Mouse (Mus musculus): ENCODE measurements around the gene Inhbe. TPM values are rescaled to one million over a fixed set of nuclear protein-coding genes. Genes with fewer than 3 reads are reported as not detected.
A peak's percentile ranks its signal among the peaks of the same experiment; 100 is the strongest.

Inhbe gene
- polyA plus RNA-seq, 1 experiment from 2014 or later: not detected

DNA sequence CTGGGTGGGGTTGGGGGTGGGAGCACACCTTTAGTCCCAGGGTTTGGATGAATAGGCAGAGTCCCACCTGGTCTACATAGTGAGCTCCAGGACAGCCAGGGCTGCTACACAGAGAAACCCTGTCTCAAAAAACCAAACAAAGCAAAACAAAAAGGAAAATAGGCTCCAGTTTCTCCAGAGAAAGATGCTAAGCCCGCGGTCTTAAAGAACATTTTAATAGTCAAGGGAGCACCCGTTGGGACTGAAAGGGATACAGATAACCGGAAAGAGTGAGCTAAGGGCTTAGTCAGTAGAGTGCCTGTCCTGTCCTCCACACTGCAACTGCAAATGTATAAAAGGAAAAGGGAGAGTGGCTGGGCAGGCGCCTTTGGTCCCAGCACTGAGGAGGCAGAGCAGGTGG lies 12.9 kb upstream of the Inhbe start:
- Histone ChIP-seq H3K4me1 (no peaks in the 10 kb centered on the region), H3K9ac (no peak overlapping the region), H3K36me3 (no peaks in the 10 kb centered on the region), H3K4me2 (no peak overlapping the region), H3K27me3 (replicated peaks) (peaks cover 5% of the 10 kb centered on the region; the same call in 1 of the 2 replicates), H3K27ac (replicated peaks) (no peak overlapping the region), H3K4me3 (no peak overlapping the region), H3K9me3 (no peaks in the 10 kb centered on the region)
- no peak for ATAC-seq (ENCODE audit: extremely low read depth, insufficient number of reproducible peaks, low FRiP score, low TSS enrichment)
- 65% methylated on average over 5 of the region's 5 CpGs for WGBS

GRCm38 (mm10) chr10:127360714-127361113 lies 6.5 kb upstream of the Inhbe start:
- no peak for ATAC-seq (ENCODE audit: extremely low read depth, insufficient number of reproducible peaks, low FRiP score, low TSS enrichment)
- Histone ChIP-seq H3K4me2 (no peak overlapping the region), H3K27me3 (replicated peaks) (peaks cover 8% of the 10 kb centered on the region; the same call in 1 of the 2 replicates), H3K9me3 (no peaks in the 10 kb centered on the region), H3K27ac (replicated peaks) (no peak overlapping the region), H3K4me3 (no peak overlapping the region), H3K36me3 (no peaks in the 10 kb centered on the region), H3K4me1 (no peaks in the 10 kb centered on the region), H3K9ac (no peak overlapping the region)
- WGBS: 76% methylated on average over 3 of the region's 3 CpGs

DNA sequence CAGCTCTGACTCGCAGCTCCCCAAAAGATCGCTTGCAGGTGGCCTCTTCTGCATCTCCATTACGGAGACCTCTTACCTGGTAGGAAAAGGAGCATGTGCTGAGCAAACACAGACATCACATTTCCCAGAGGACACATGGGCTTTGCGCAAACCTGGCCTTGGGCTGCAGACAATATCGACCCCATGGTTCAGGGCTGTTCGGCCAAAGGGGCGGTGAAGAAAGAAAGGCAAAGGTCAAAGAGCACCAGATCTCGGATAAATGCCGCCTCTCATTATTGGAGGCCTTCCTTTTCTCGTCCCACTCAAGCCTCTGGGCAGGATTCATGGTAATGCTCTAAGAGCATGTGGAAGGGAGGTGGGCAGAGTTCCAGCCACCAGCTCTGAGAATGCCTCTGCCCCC lies 1.1 kb upstream of the Inhbe start:
- Histone ChIP-seq H3K4me1 (peaks cover 11% of the 10 kb centered on the region; the same call in 1 of the 2 replicates), H3K27ac (replicated peaks) (no peak overlapping the region), H3K4me2 (no peak overlapping the region), H3K9ac (no peak overlapping the region), H3K9me3 (no peaks in the 10 kb centered on the region), H3K36me3 (no peaks in the 10 kb centered on the region), H3K27me3 (replicated peaks) (peaks cover 35% of the 10 kb centered on the region), H3K4me3 (no peak overlapping the region)
- WGBS: 72% methylated on average over 10 of the region's 10 CpGs
- no peak for ATAC-seq (ENCODE audit: extremely low read depth, insufficient number of reproducible peaks, low FRiP score, low TSS enrichment)

GRCm38 (mm10) chr10:127352766-127353165 lies 1.4 kb downstream of the Inhbe start:
- H3K4me2 ChIP-seq: no peak overlapping the region
- H3K4me3 ChIP-seq: no peak overlapping the region
- 85% methylated on average over 11 of the region's 11 CpGs for WGBS
- no peak overlapping the region for H3K9ac ChIP-seq
- H3K9me3 ChIP-seq: no peaks in the 10 kb centered on the region
- no peak overlapping the region for H3K27ac ChIP-seq (replicated peaks)
- H3K36me3 ChIP-seq: no peaks in the 10 kb centered on the region
- peaks cover 35% of the 10 kb centered on the region for H3K27me3 ChIP-seq (replicated peaks)
- H3K4me1 ChIP-seq: peaks cover 11% of the 10 kb centered on the region; the same call in 1 of the 2 replicates
- ATAC-seq (ENCODE audit: extremely low read depth, insufficient number of reproducible peaks, low FRiP score, low TSS enrichment): no peak

GRCm38 (mm10) chr10:127352187-127352586 lies 2.0 kb downstream of the Inhbe start:
- Histone ChIP-seq H3K27me3 (replicated peaks) (peaks cover 35% of the 10 kb centered on the region), H3K4me3 (no peak overlapping the region), H3K27ac (replicated peaks) (no peak overlapping the region), H3K36me3 (no peaks in the 10 kb centered on the region), H3K4me1 (peaks cover 11% of the 10 kb centered on the region; the same call in 1 of the 2 replicates), H3K9ac (no peak overlapping the region), H3K9me3 (no peaks in the 10 kb centered on the region), H3K4me2 (no peak overlapping the region)
- WGBS: 80% methylated on average over 9 of the region's 9 CpGs
- no peak for ATAC-seq (ENCODE audit: extremely low read depth, insufficient number of reproducible peaks, low FRiP score, low TSS enrichment)

DNA sequence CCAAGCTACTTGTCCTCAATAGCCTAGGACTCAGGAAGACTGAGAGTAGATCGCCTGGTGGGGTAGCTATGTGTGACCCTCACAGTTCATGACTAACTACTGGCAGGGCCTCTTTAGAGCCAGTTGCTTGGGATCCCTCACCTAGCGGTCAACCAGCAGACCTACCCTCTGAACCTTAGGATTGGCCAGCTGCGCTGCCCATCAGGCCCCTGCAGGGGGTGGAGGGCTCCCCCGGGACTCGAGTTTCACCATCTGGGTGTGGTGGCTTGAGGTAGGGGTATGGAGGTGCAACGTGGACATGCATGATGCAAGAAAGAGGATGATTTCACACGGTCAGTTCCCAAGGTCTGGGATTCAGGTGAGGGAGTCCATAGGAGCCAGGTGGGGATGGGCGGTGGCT lies 2.5 kb downstream of the Inhbe start:
- Histone ChIP-seq H3K9me3 (no peaks in the 10 kb centered on the region), H3K36me3 (no peaks in the 10 kb centered on the region), H3K4me3 (no peak overlapping the region), H3K4me2 (no peak overlapping the region), H3K9ac (no peak overlapping the region; the same call in 1 of the 2 replicates), H3K27me3 (replicated peaks) (peaks cover 35% of the 10 kb centered on the region), H3K4me1 (peaks cover 11% of the 10 kb centered on the region; the same call in 1 of the 2 replicates), H3K27ac (replicated peaks) (no peak overlapping the region)
- ATAC-seq (ENCODE audit: extremely low read depth, insufficient number of reproducible peaks, low FRiP score, low TSS enrichment): no peak
- 57% methylated on average over 8 of the region's 8 CpGs for WGBS

DNA sequence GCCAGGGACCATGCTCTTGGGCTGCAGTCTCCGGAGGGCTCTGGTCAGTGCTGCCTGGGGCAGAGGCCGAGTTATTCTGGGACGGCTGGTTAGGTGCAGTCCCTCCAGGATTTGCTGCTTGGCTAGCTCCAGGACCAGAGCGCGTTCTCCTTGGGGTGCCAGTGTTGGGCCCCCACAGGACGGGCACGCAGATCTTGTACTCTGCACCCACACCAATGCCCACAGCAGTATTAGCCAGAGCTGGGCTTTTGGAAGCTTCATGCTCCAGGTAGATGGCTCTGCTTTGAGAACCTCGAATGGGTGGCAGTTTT lies 3.0 kb downstream of the Inhbe start:
- Histone ChIP-seq H3K4me1 (peaks cover 11% of the 10 kb centered on the region; the same call in 1 of the 2 replicates), H3K36me3 (no peaks in the 10 kb centered on the region), H3K9ac (peak overlapping the region; percentile 74), H3K27ac (replicated peaks) (no peak overlapping the region), H3K4me2 (no peak overlapping the region; the same call in 1 of the 2 replicates), H3K9me3 (no peaks in the 10 kb centered on the region), H3K4me3 (no peak overlapping the region), H3K27me3 (replicated peaks) (peaks cover 32% of the 10 kb centered on the region)
- no peak for ATAC-seq (ENCODE audit: extremely low read depth, insufficient number of reproducible peaks, low FRiP score, low TSS enrichment)
- 79% methylated on average over 8 of the region's 8 CpGs for WGBS

DNA sequence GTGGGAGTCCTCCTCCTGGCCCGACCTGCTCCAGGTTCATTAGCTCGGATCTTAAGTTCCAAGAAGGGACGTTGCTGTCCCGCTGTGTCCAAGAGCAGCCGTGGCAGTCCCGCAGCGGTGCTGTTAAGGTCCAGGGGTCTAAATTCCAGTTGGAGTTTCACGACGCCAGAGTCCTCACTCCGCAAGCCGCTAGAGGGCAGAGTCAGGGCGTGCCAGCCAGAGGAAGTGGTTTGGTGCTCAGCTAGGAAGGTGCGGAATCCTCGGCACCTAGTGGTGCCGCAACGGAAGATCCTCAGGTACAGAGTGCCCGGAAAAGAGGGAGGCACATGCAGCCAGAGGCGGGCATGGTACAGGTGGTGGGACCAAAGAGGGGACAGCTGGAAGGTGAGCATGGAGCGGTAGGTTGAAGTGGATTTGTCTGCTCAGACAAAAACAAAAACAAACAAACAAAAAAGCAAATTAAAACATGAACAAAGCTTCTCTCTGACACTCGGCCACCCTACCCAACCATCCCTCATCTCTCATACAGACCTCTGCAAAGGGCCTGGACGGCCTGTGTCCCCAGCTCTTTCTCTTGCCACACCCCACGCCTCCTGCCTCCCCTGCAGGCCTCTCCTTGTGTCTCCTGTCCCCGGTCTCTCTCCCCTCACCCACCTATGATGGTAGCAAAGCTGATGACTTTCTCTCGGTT lies 3.5 kb downstream of the Inhbe start:
- no peak; the same call in 1 of the 2 replicates for ATAC-seq (ENCODE audit: extremely low read depth, insufficient number of reproducible peaks, low FRiP score, low TSS enrichment)
- Histone ChIP-seq H3K27me3 (replicated peaks) (peaks cover 27% of the 10 kb centered on the region), H3K9ac (peak overlapping the region; percentile 74), H3K4me2 (peak overlapping the region; percentile 65), H3K4me1 (peaks cover 11% of the 10 kb centered on the region; the same call in 1 of the 2 replicates), H3K9me3 (no peaks in the 10 kb centered on the region), H3K27ac (replicated peaks) (no peak overlapping the region), H3K36me3 (no peaks in the 10 kb centered on the region), H3K4me3 (peak overlapping the region; percentile 37)
- 11% methylated on average over 24 of the region's 24 CpGs for WGBS

- H3K4me1 ChIP-seq: peaks cover 11% of the 10 kb centered on the region; the same call in 1 of the 2 replicates
- 64% methylated on average over 8 of the region's 8 CpGs for WGBS
- H3K27ac ChIP-seq (replicated peaks): no peak overlapping the region
- no peaks in the 10 kb centered on the region for H3K36me3 ChIP-seq
- H3K4me2 ChIP-seq: no peak overlapping the region
- ATAC-seq (ENCODE audit: extremely low read depth, insufficient number of reproducible peaks, low FRiP score, low TSS enrichment): no peak
- no peaks in the 10 kb centered on the region for H3K9me3 ChIP-seq
- no peak overlapping the region for H3K9ac ChIP-seq
- H3K4me3 ChIP-seq: no peak overlapping the region
- peaks cover 21% of the 10 kb centered on the region for H3K27me3 ChIP-seq (replicated peaks)
Measured at GRCm38 (mm10) chr10:127349810-127350209, 4.4 kb downstream of the Inhbe start.

GRCm38 (mm10) chr10:127348957-127349356 lies 5.3 kb downstream of the Inhbe start:
- no peak overlapping the region for H3K27ac ChIP-seq (replicated peaks)
- H3K4me3 ChIP-seq: no peak overlapping the region
- no peaks in the 10 kb centered on the region for H3K36me3 ChIP-seq
- H3K27me3 ChIP-seq (replicated peaks): peaks cover 21% of the 10 kb centered on the region
- no peaks in the 10 kb centered on the region for H3K9me3 ChIP-seq
- ATAC-seq (ENCODE audit: extremely low read depth, insufficient number of reproducible peaks, low FRiP score, low TSS enrichment): no peak
- no peak overlapping the region for H3K4me2 ChIP-seq
- peaks cover 11% of the 10 kb centered on the region; the same call in 1 of the 2 replicates for H3K4me1 ChIP-seq
- H3K9ac ChIP-seq: no peak overlapping the region
- 61% methylated on average over 3 of the region's 4 CpGs for WGBS

- Histone ChIP-seq H3K27me3 (replicated peaks) (peaks cover 21% of the 10 kb centered on the region), H3K9ac (no peak overlapping the region), H3K4me1 (peaks cover 22% of the 10 kb centered on the region), H3K9me3 (no peaks in the 10 kb centered on the region), H3K27ac (replicated peaks) (no peak overlapping the region), H3K4me3 (no peak overlapping the region), H3K4me2 (no peak overlapping the region), H3K36me3 (no peaks in the 10 kb centered on the region)
- no peak for ATAC-seq (ENCODE audit: extremely low read depth, insufficient number of reproducible peaks, low FRiP score, low TSS enrichment)
- WGBS: 59% methylated on average over 3 of the region's 3 CpGs
Measured at GRCm38 (mm10) chr10:127346173-127346572, 8.0 kb downstream of the Inhbe start.

- Histone ChIP-seq H3K27me3 (replicated peaks) (peaks cover 40% of the 10 kb centered on the region), H3K9ac (no peak overlapping the region), H3K9me3 (no peaks in the 10 kb centered on the region), H3K4me3 (no peak overlapping the region), H3K27ac (replicated peaks) (no peak overlapping the region), H3K4me1 (peaks cover 34% of the 10 kb centered on the region), H3K36me3 (no peaks in the 10 kb centered on the region), H3K4me2 (no peak overlapping the region)
- WGBS: 66% methylated on average over 3 of the region's 3 CpGs
- no peak for ATAC-seq (ENCODE audit: extremely low read depth, insufficient number of reproducible peaks, low FRiP score, low TSS enrichment)
Measured at GRCm38 (mm10) chr10:127343029-127343428, 11.2 kb downstream of the Inhbe start.
